Mouse (Mus musculus) lung, postnatal 0 days (tissue): Measurements from ENCODE around the gene Lgals7. TPM values are rescaled to one million over a fixed set of nuclear protein-coding genes. Genes with fewer than 3 reads are reported as not detected.

Source experiments
- ATAC-seq: fragments of 200-750 bp; cut with Nextera tagmentation; 2 replicates; pipeline ENCODE4 v1.8.0; 2017; ENCODE audit warnings: moderate library complexity
- DNase-seq: peaks from one replicate; pipeline ENCODE4 v3.0.0-alpha.2; 2016; ENCODE audit warnings: low spot score
- H3K27ac ChIP-seq: fragments of 300-500 bp; sonication (generic); 2 replicates; pipeline ENCODE4 v1.5.1; 2014; ENCODE audit warnings: antibody characterized with exemption, mild to moderate bottlenecking, low read length, mixed read lengths
- H3K27me3 ChIP-seq: fragments of 300-500 bp; sonication (generic); replicated peaks from 2 replicates; pipeline ENCODE4 v1.6.1; 2014; ENCODE audit warnings: low read length, mixed read lengths; ENCODE audit not compliant: insufficient read depth
- H3K36me3 ChIP-seq: fragments of 300-500 bp; sonication (generic); 2 replicates; pipeline ENCODE4 v1.6.1; 2014; ENCODE audit warnings: low read length, mixed read lengths; ENCODE audit not compliant: insufficient read depth
- H3K4me1 ChIP-seq: fragments of 300-500 bp; sonication (generic); 2 replicates; pipeline ENCODE4 v1.6.1; 2014; ENCODE audit warnings: antibody characterized with exemption, low read depth, low read length, mixed read lengths; ENCODE audit not compliant: insufficient read depth
- H3K4me2 ChIP-seq: fragments of 300-500 bp; sonication (generic); replicated peaks from 2 replicates; pipeline ENCODE4 v1.6.1; 2014; ENCODE audit warnings: low read depth, mild to moderate bottlenecking, low read length, moderate library complexity, mixed read lengths
- H3K4me3 ChIP-seq: fragments of 300-500 bp; sonication (generic); 2 replicates; pipeline ENCODE4 v1.5.1; 2014; ENCODE audit warnings: low read depth, low read length
- H3K9ac ChIP-seq: fragments of 300-500 bp; sonication (generic); replicated peaks from 2 replicates; pipeline ENCODE4 v1.6.1; 2014; ENCODE audit warnings: low read depth, mild to moderate bottlenecking
- H3K9me3 ChIP-seq: fragments of 300-500 bp; sonication (generic); 2 replicates; pipeline ENCODE4 v1.6.1; 2016; ENCODE audit warnings: low read length, mixed read lengths
- CTCF ChIP-seq: IDR thresholded peaks from 2 replicates; pipeline ENCODE4 v1.5.1; 2016; ENCODE audit warnings: antibody characterized with exemption, mild to moderate bottlenecking
- EP300 ChIP-seq: IDR thresholded peaks from 2 replicates; pipeline ENCODE4 v1.6.1; 2016; ENCODE audit warnings: antibody characterized with exemption, mild to moderate bottlenecking, control low read depth
- WGBS: fragments of 180-500 bp; shearing (Covaris S2); extraction: QIAGEN DNeasy Blood & Tissue Kit; methylation state at CpG from one replicate; pipeline ENCODE4 v1.1.7; 2014; 5-methylcytosine and 5-hydroxymethylcytosine counted together
- polyA plus RNA-seq: library from polyadenylated mRNA; unstranded; fragments of >200 nt; fragmentation: Nextera tagmentation; extraction: Ambion mirVana; gene quantifications from 2 replicates; pipeline ENCODE4 v1.2.1, GENCODE M21; 2015

Gene Lgals7
- 2.2 and 3.0 TPM in 2 replicates for polyA plus RNA-seq

DNA sequence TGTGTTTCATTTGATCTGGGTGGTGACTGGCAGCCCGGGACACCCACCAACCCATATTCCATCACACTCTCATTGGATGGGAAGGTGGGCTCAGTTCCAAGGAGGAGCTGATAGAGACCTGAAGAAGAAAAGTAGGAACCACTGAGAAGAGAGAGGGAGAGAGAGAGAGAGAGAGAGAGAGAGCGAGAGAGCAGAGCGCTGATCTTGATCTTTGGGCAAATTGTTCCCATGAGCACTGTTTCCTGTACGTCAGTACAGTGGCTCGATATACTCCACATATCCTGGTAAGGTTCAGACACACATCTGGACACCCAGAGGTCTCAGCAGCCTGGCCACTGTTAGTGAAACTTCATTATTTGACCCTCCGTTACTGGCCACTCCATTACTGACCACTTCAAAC, at the start of gene Lgals7:
Gene Lgals7, plus strand, starts transcription at position 314 of the 400 bp plus-strand sequence.
- DNase-seq (no peak), ATAC-seq (no peak)
- H3K9ac ChIP-seq = no peak within 1 kb of the TSS
- no peak within 1 kb of the TSS for H3K27ac ChIP-seq
- H3K36me3 ChIP-seq = no peaks in the 10 kb centered on the region
- no peaks in the 10 kb centered on the region for H3K27me3 ChIP-seq
- peaks cover 13% of the 10 kb centered on the region; the same call in 1 of the 2 replicates for H3K4me1 ChIP-seq
- no peak within 1 kb of the TSS for H3K4me2 ChIP-seq
- H3K4me3 ChIP-seq = no peak within 1 kb of the TSS
- no peaks in the 10 kb centered on the region for H3K9me3 ChIP-seq
- WGBS = 79% methylated on average over 6 of the region's 6 CpGs
- TF ChIP-seq EP300 (no peak), CTCF (no peak)

- Histone ChIP-seq H3K9me3 (no peaks in the 10 kb centered on the region), H3K27ac (no peak overlapping the region), H3K27me3 (no peaks in the 10 kb centered on the region), H3K4me1 (peaks cover 12% of the 10 kb centered on the region; the same call in 1 of the 2 replicates), H3K4me2 (no peak overlapping the region), H3K9ac (no peak overlapping the region), H3K4me3 (no peak overlapping the region), H3K36me3 (peaks cover 53% of the 10 kb centered on the region)
- TF ChIP-seq CTCF (no peak), EP300 (no peak)
- DNase-seq = no peak
- WGBS = 71% methylated on average over 5 of the region's 5 CpGs
- ATAC-seq = no peak
Measured at GRCm38 (mm10) chr7:28814306-28815034, 49.2 kb upstream of the Lgals7 start.

DNA sequence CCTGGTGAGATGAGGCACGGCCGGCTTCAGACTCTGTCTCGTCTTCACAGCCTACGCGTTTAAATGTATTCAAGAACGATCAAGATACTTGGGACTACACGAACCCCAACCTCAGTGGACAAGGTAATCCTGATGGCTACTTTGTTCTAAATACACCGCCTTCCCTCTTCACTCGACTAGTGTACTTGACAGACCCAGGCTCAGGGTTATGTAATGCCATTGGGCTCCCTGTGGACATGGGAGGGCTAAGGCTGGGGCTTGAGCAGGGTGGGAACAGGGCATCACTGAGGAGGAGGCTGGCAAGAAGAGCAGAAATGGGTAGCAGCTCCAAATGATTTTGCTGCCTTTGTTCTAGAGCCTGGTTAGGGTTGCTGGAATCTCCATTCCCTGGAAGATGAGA, 48.4 kb upstream of the Lgals7 start:
- WGBS = 76% methylated on average over 9 of the region's 9 CpGs
- Histone ChIP-seq H3K4me3 (no peak overlapping the region), H3K36me3 (peaks cover 59% of the 10 kb centered on the region), H3K4me2 (no peak overlapping the region), H3K9ac (no peak overlapping the region), H3K27me3 (no peaks in the 10 kb centered on the region), H3K27ac (no peak overlapping the region), H3K9me3 (no peaks in the 10 kb centered on the region), H3K4me1 (peaks cover 15% of the 10 kb centered on the region; the same call in 1 of the 2 replicates)
- DNase-seq (no peak), ATAC-seq (no peak)
- TF ChIP-seq CTCF (no peak), EP300 (no peak)

GRCm38 (mm10) chr7:28816201-28816600, 47.5 kb upstream of the Lgals7 start:
- no peak overlapping the region for H3K27ac ChIP-seq
- TF ChIP-seq EP300 (no peak), CTCF (no peak)
- H3K36me3 ChIP-seq = peaks cover 69% of the 10 kb centered on the region
- ATAC-seq (no peak), DNase-seq (no peak)
- 73% methylated on average over 9 of the region's 9 CpGs for WGBS
- no peak overlapping the region for H3K9ac ChIP-seq
- no peak overlapping the region for H3K4me2 ChIP-seq
- no peaks in the 10 kb centered on the region for H3K27me3 ChIP-seq
- H3K4me3 ChIP-seq = no peak overlapping the region
- H3K4me1 ChIP-seq = peaks cover 18% of the 10 kb centered on the region; the same call in 1 of the 2 replicates
- no peaks in the 10 kb centered on the region for H3K9me3 ChIP-seq

DNA sequence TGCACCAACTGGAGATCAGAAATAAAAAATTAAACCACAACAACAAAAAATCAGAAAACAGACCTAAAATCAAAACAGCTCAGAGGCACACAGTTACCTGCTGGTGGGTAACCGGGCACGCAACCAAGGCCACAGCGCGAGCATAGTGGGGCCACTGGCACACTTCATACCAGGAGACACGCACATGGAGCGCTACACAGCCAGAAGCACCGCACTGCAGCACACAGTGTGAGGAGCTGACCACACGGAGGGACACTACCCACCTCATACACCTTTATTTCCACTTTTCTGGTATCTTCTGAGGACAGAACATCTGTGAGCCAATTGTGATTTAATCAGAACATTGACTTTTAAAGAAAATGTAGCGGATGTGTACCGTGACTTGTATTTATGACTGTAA, 46.7 kb upstream of the Lgals7 start:
- WGBS = 90% methylated on average over 10 of the region's 10 CpGs
- peaks cover 73% of the 10 kb centered on the region for H3K36me3 ChIP-seq
- peaks cover 16% of the 10 kb centered on the region; the same call in 1 of the 2 replicates for H3K4me1 ChIP-seq
- no peak for TF ChIP-seq CTCF
- TF ChIP-seq EP300 = no peak
- no peak overlapping the region for H3K27ac ChIP-seq
- H3K27me3 ChIP-seq = no peaks in the 10 kb centered on the region
- no peak overlapping the region for H3K4me2 ChIP-seq
- no peak for ATAC-seq
- DNase-seq = no peak
- no peak overlapping the region for H3K4me3 ChIP-seq
- no peak overlapping the region for H3K9ac ChIP-seq
- no peaks in the 10 kb centered on the region for H3K9me3 ChIP-seq

DNA sequence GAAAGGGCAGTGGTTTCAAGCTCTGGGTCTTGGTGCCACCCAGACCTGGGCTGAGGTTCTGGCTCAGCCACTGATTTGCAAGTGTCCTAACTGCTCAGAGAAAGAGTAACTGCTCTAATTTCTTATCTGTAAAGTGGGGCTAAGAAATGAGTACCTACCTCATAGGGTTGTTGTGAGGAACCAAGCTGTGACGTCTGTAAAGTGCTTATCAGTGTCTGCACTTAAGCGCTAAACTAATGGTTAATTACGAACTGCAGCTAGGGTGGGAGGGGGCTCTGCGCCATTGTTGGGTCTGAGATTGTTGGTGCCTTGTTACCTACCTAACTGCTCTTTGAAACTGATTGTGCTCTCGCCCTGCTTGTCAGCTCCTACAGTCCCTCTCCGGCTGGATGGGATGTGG, 46.1 kb upstream of the Lgals7 start:
- Histone ChIP-seq H3K4me1 (peaks cover 13% of the 10 kb centered on the region; the same call in 1 of the 2 replicates), H3K27me3 (no peaks in the 10 kb centered on the region), H3K9ac (no peak overlapping the region), H3K9me3 (no peaks in the 10 kb centered on the region), H3K27ac (no peak overlapping the region), H3K4me3 (no peak overlapping the region), H3K4me2 (no peak overlapping the region), H3K36me3 (peaks cover 78% of the 10 kb centered on the region)
- 67% methylated on average over 6 of the region's 6 CpGs for WGBS
- no peak for TF ChIP-seq EP300
- TF ChIP-seq CTCF = no peak
- ATAC-seq (no peak), DNase-seq (no peak)
